Mouse (Mus musculus) kidney, postnatal 0 days (tissue): Measurements from ENCODE around the gene Greb1. TPM values are rescaled to one million over a fixed set of nuclear protein-coding genes. Genes with fewer than 3 reads are reported as not detected.
"Not testable (repeated sequence)": the region's sequence is repeated elsewhere in the genome, so short reads cannot be mapped to it uniquely, and the experiment has no call there.

Experiments
- ATAC-seq: fragments of 200-750 bp; cut with Nextera tagmentation; replicated peaks from 2 replicates; pipeline ENCODE4 v1.8.0; 2017; ENCODE audit warnings: low read depth, moderate number of reproducible peaks, moderate TSS enrichment, moderate library complexity; ENCODE audit not compliant: low FRiP score
- DNase-seq: peaks from one replicate; pipeline ENCODE4 v3.0.0-alpha.2; 2016; ENCODE audit warnings: low spot score
- H3K27ac ChIP-seq: fragments of 300-500 bp; sonication (generic); 2 replicates; pipeline ENCODE4 v1.5.1; 2014; ENCODE audit warnings: mild to moderate bottlenecking
- H3K27me3 ChIP-seq: fragments of 300-500 bp; sonication (generic); 2 replicates; pipeline ENCODE4 v1.6.1; 2014; ENCODE audit warnings: low read length, mixed read lengths; ENCODE audit not compliant: insufficient read depth
- H3K36me3 ChIP-seq: fragments of 300-500 bp; sonication (generic); 2 replicates; pipeline ENCODE4 v1.6.1; 2014; ENCODE audit warnings: low read length, mixed read lengths; ENCODE audit not compliant: insufficient read depth
- H3K4me1 ChIP-seq: fragments of 300-500 bp; sonication (generic); replicated peaks from 2 replicates; pipeline ENCODE4 v1.6.1; 2014; ENCODE audit warnings: antibody characterized with exemption, low read length, mixed read lengths; ENCODE audit not compliant: insufficient read depth
- H3K4me2 ChIP-seq: fragments of 300-500 bp; sonication (generic); 2 replicates; pipeline ENCODE4 v1.6.1; 2014; ENCODE audit warnings: mild to moderate bottlenecking, low read length, moderate library complexity, mixed read lengths
- H3K4me3 ChIP-seq: fragments of 300-500 bp; sonication (generic); replicated peaks from 2 replicates; pipeline ENCODE4 v1.5.1; 2014; ENCODE audit warnings: low read depth, low read length
- H3K9ac ChIP-seq: fragments of 300-500 bp; sonication (generic); 2 replicates; pipeline ENCODE4 v1.6.1; 2014; ENCODE audit warnings: low read depth, low read length
- H3K9me3 ChIP-seq: fragments of 300-500 bp; sonication (generic); replicated peaks from 2 replicates; pipeline ENCODE4 v1.6.1; 2016; ENCODE audit warnings: low read length, inconsistent platforms, mixed read lengths
- CTCF ChIP-seq: IDR thresholded peaks from 2 replicates; pipeline ENCODE4 v1.5.1; 2016; ENCODE audit warnings: antibody characterized with exemption, low read depth, mild to moderate bottlenecking, moderate library complexity
- WGBS: fragments of 180-500 bp; shearing (Covaris S2); extraction: QIAGEN DNeasy Blood & Tissue Kit; methylation state at CpG from one replicate; pipeline ENCODE4 v1.1.7; 2014; 5-methylcytosine and 5-hydroxymethylcytosine counted together
- polyA plus RNA-seq: library from polyadenylated mRNA; unstranded; fragments of >200 nt; fragmentation: Nextera tagmentation; extraction: Ambion mirVana; gene quantifications from 2 replicates; pipeline ENCODE4 v1.2.1, GENCODE M21; 2015

Greb1 gene
- polyA plus RNA-seq, 1 experiment from 2014 or later, result 1.3 TPM

DNA sequence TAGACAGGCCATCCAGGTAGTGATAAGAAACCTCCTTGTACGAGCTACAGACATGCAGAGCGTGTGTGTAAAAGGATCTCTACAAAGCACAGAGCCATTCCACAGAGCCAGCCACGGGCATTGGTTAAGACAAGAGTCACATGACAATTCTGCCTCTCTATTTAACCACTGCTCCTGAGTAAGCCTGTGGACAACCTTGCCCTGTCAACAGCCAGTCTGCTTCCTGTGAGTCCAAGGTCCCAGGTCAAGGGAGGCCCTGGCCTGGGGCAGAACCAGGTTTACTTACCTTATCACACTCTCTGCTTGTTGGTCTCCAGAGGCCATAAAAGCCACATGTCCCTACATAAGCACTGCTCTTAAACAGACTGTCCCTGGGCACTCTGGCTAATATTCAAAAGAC, 74.5 kb downstream of the Greb1 start:
- Histone ChIP-seq H3K4me3 (no peak overlapping the region), H3K4me1 (peaks cover 7% of the 10 kb centered on the region; the same call in 1 of the 2 replicates), H3K9ac (no peak overlapping the region), H3K27ac (no peak overlapping the region), H3K27me3 (no peaks in the 10 kb centered on the region), H3K4me2 (no peak overlapping the region), H3K9me3 (no peaks in the 10 kb centered on the region), H3K36me3 (no peaks in the 10 kb centered on the region)
- 66% methylated on average over 3 of the region's 3 CpGs for WGBS
- no peak for DNase-seq
- no peak for TF ChIP-seq CTCF
- ATAC-seq, result no peak

DNA sequence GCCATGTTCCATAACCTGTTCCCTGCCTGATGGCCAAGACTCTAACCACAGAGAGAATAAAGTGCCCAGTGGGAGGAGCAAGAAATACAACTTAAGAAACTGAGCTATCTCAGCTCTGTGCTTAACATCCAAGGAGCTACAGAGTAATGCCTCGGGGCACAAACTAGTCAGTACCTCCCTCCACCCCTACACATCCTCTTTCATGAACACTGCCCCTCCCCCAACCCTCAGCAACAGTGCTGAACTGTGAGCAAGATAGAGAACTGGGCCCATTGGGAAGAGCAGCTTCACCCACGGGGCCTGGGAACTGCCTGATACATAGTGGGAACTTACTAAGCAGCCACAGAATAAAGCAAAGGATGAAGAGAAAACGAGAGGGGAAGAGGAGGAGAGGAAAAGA, 77.1 kb downstream of the Greb1 start:
- ATAC-seq (no peak), DNase-seq (no peak)
- H3K27ac ChIP-seq, result no peak overlapping the region
- no peaks in the 10 kb centered on the region for H3K36me3 ChIP-seq
- no peaks in the 10 kb centered on the region; the same call in 1 of the 2 replicates for H3K4me1 ChIP-seq
- no peak overlapping the region for H3K4me2 ChIP-seq
- no peak overlapping the region for H3K9ac ChIP-seq
- H3K4me3 ChIP-seq, result no peak overlapping the region
- no peak for TF ChIP-seq CTCF
- 42% methylated on average over 3 of the region's 3 CpGs for WGBS
- H3K27me3 ChIP-seq, result no peaks in the 10 kb centered on the region
- H3K9me3 ChIP-seq, result no peaks in the 10 kb centered on the region

DNA sequence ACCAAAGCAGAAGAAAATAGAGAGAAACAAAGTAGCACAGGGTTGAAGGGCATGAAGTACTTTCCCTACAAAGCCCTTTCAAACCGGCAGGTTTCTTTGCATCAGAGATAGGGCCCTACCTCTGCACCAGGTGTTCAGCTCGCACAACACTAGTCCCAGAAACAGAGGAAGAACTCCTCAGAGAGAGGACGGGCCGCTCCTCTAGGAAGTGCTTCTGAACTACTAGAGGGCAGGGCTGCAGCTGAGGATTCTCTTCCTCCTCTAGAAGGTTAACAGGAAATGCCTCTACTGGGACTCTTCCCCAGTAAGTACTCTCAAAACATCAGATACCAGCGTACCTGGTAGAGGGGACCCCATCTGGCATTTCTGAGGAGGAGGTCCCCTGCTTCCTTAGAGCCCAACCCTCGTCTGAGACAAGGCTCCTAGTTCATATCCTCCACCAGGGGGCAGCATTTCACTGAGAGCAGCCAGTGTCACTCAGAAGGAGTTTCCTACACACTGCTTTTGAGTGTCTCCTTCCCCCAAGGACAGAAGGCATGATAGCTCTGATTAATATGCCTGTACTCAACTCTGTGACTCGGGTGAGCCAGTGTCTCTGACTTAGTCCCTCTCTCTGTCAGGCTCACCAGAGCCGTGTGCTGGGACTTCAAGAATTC, 81.9 kb downstream of the Greb1 start:
- peak; percentile 96 for TF ChIP-seq CTCF
- H3K4me2 ChIP-seq, result no peak overlapping the region
- H3K36me3 ChIP-seq, result no peaks in the 10 kb centered on the region
- WGBS, result 43% methylated on average over 8 of the region's 8 CpGs
- H3K9ac ChIP-seq, result no peak overlapping the region
- DNase-seq, result peak; percentile 92
- H3K27ac ChIP-seq, result no peak overlapping the region
- ATAC-seq, result peak; percentile 11; the same call in 1 of the 2 replicates
- H3K4me1 ChIP-seq, result no peaks in the 10 kb centered on the region; the same call in 1 of the 2 replicates
- H3K27me3 ChIP-seq, result no peaks in the 10 kb centered on the region
- no peaks in the 10 kb centered on the region for H3K9me3 ChIP-seq
- no peak overlapping the region for H3K4me3 ChIP-seq

DNA sequence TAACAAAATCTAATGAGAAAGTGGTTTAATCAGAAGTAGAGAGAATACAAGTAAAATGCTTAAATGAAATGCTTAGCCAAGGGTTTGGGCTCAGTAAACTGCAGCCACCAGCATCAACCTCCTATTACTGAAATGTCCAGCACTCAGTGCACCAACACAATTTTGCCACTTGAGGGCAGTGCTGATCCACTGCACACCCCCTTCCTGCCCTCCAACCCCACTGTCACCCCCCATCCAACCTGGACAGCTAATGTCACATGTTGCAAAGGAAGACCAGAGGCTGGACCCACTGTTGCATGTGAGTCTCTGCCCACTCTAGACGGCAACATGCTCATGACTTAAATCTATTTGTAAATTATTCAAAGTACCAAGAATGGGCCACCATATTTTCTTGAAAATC, 83.0 kb downstream of the Greb1 start:
- H3K27ac ChIP-seq, result no peak overlapping the region
- H3K36me3 ChIP-seq, result no peaks in the 10 kb centered on the region
- no peak overlapping the region for H3K4me2 ChIP-seq
- TF ChIP-seq CTCF, result peak; percentile 87
- ATAC-seq (peak; percentile 37; the same call in 1 of the 2 replicates), DNase-seq (peak; percentile 67)
- no peaks in the 10 kb centered on the region for H3K27me3 ChIP-seq
- H3K9me3 ChIP-seq, result no peaks in the 10 kb centered on the region
- H3K9ac ChIP-seq, result no peak overlapping the region
- no peaks in the 10 kb centered on the region for H3K4me1 ChIP-seq
- H3K4me3 ChIP-seq, result no peak overlapping the region
- 56% methylated on average over 1 of the region's 1 CpGs for WGBS

DNA sequence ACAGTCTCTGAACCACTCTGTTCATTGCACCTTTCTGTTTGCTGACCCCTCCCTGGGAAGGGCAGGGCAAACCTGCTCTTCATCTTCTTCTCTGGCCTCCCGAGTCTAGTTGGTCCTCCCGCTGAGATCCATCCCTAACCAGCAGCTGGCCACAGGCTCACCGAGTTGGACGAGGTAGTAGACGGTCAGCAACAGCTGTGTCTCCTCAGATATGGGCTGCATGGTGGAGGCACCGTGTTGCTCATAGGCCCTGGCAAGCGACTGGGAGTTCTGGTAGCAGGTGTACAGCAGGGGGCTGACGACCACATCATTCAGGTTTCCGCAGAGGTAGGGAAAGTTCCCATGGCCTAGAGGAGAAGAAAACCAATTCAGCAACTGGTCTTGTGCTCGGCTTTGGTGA, 86.1 kb downstream of the Greb1 start:
- no peaks in the 10 kb centered on the region for H3K4me1 ChIP-seq
- DNase-seq, result no peak
- TF ChIP-seq CTCF, result no peak
- no peaks in the 10 kb centered on the region for H3K27me3 ChIP-seq
- H3K9me3 ChIP-seq, result no peaks in the 10 kb centered on the region
- no peak for ATAC-seq
- H3K27ac ChIP-seq, result no peak overlapping the region
- 70% methylated on average over 10 of the region's 10 CpGs for WGBS
- H3K4me3 ChIP-seq, result no peak overlapping the region
- H3K4me2 ChIP-seq, result no peak overlapping the region
- no peak overlapping the region for H3K9ac ChIP-seq
- no peaks in the 10 kb centered on the region for H3K36me3 ChIP-seq

DNA sequence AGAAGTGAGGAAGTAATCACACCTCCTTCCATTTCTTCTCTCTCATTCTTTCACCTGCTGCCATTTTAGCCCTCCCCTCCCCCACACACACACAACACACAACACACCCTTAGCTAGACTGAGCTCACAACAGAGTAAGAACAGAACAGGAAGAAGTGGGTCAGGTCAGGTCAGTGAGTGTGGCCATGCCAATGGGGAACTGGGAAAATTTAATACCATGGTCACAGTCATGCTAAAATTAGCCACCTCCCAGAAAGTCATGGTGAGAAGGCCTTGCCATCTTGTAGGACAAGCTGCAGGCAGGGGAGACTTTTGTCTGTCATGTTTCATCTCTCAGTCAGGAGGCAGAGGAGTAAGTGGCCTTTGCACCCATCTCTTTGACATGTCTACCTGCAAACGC, 102.0 kb downstream of the Greb1 start:
- no peak overlapping the region for H3K9ac ChIP-seq
- WGBS, result 76% methylated on average over 1 of the region's 1 CpGs
- no peak overlapping the region for H3K4me2 ChIP-seq
- H3K9me3 ChIP-seq, result no peaks in the 10 kb centered on the region
- no peaks in the 10 kb centered on the region for H3K4me1 ChIP-seq
- H3K36me3 ChIP-seq, result no peaks in the 10 kb centered on the region
- H3K4me3 ChIP-seq, result no peak overlapping the region
- ATAC-seq, result no peak
- TF ChIP-seq CTCF, result no peak
- no peak overlapping the region for H3K27ac ChIP-seq
- H3K27me3 ChIP-seq, result no peaks in the 10 kb centered on the region
- no peak for DNase-seq

DNA sequence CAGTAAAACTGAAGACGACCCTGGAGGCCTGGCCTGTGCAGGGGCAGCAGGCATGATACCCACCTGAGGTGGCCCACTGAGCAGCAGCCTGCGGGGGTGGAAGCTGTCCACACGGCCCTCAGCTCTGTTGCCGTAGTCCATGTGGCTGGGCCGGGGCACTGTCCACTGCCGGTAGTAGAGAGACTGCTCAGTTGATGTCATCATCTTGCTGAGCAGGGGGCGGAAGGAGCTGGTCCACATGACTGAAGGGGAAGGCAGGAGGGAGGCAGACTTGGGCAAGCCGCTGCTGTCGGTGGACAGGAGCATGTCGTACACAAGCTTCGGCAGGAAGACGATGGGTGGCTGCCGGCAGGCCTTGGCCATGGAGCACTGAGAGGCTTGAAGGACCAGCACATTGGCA, 104.5 kb downstream of the Greb1 start:
- Histone ChIP-seq H3K4me3 (no peak overlapping the region), H3K4me2 (no peak overlapping the region), H3K9ac (no peak overlapping the region), H3K4me1 (no peaks in the 10 kb centered on the region), H3K36me3 (no peaks in the 10 kb centered on the region), H3K27ac (no peak overlapping the region), H3K9me3 (no peaks in the 10 kb centered on the region), H3K27me3 (no peaks in the 10 kb centered on the region)
- no peak for DNase-seq
- no peak; the same call in 1 of the 2 replicates for ATAC-seq
- TF ChIP-seq CTCF, result no peak
- WGBS, result 82% methylated on average over 13 of the region's 13 CpGs

DNA sequence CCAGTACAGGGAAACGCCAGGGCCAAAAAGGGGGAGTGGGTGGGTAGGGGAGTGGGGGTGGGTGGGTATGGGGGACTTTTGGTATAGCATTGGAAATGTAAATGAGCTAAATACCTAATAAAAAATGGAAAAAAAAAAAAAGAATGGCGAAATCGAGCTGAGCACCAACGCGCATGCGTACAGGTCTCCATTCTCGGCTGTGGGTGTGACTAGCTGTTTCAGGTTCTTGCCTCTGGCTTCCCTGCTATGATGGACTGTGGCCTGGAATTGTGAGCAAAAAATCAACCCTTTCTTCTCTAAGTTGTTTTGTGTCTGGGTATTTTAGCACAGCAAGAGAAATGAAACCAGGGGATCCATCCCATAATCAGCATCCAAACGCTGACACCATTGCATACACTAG, 105.4 kb downstream of the Greb1 start:
- H3K36me3 ChIP-seq, H3K4me3 ChIP-seq, H3K9me3 ChIP-seq, DNase-seq, H3K27ac ChIP-seq, H3K27me3 ChIP-seq, H3K9ac ChIP-seq, H3K4me1 ChIP-seq, ATAC-seq, H3K4me2 ChIP-seq: not testable (repeated sequence)
- 95% methylated on average over 7 of the region's 8 CpGs for WGBS
